Mouse (Mus musculus) MEL (cell line): Measurements from ENCODE around the gene Zfr.

Experiments used
- ELF1 ChIP-seq: IDR thresholded peaks from 2 replicates; pipeline ENCODE4 v1.6.1; 2014; ENCODE audit warnings: low read depth, mild to moderate bottlenecking, inconsistent platforms, low read length, improper control_type of control experiment, moderate library complexity
- SIN3A ChIP-seq: IDR thresholded peaks from 2 replicates; pipeline ENCODE4 v1.6.1; 2012; ENCODE audit warnings: low read length, improper control_type of control experiment, inconsistent platforms
- TCF12 ChIP-seq: IDR thresholded peaks from 2 replicates; pipeline ENCODE4 v1.6.1; 2014; ENCODE audit warnings: low read depth, mild to moderate bottlenecking, inconsistent platforms, low read length, improper control_type of control experiment, moderate library complexity

GRCm38 (mm10) chr15:12207556-12208090 lies 90.0 kb downstream of the Zfr start:
- no peak for TF ChIP-seq TCF12
- TF ChIP-seq ELF1: no peak
- no peak for TF ChIP-seq SIN3A
